Comparison of ENCODE assay signal across 15 mouse cellular contexts in the genomic region with DNA sequence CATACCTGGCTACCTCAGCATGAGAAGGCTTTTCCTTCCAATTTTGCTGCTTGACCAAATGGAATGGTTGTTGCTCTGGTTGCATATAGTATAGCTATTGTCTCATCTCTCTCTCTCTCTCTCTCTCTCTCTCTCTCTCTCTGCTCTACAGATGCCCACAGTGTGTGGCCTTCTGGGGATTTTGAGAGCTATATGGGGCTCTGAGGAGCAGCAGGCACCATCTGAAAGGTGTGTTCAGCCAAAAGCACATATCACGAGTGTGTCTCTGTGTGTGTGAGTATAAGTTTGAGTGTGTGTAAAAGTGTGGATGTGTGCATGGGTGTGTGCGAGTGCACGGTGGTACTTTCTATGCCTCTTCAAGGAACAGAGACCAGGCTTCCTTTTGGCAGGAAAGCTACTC. TPM values are rescaled to one million over a fixed set of nuclear protein-coding genes. Genes with fewer than 3 reads are reported as not detected.
"Had no signal": no experiment of that assay in that cellular context is flagged by ENCODE, and none has a peak within 500 bp of the region (broad histone marks: within the 10 kb centered on the region; RNA-seq: fewer than 3 reads in every experiment).

No protein-coding gene starts in this region.

- DNase-seq: kidney, adult 18-20 months; kidney, postnatal 10 days; kidney, postnatal 4 days; left cerebral cortex, postnatal 4 days; lung, adult 18-20 months; right cerebral cortex, postnatal 14 days; thymus, postnatal 36 days had no signal

- H3K4me2 ChIP-seq: intestine, embryonic 15.5 days; limb, embryonic 13.5 days; stomach, embryonic 15.5 days had no signal

- H3K36me3 ChIP-seq: intestine, embryonic 15.5 days; limb, embryonic 13.5 days; stomach, embryonic 15.5 days had no signal

- H3K4me3 ChIP-seq: intestine, embryonic 15.5 days; limb, embryonic 13.5 days; stomach, embryonic 15.5 days had no signal

- H3K27ac ChIP-seq: intestine, embryonic 15.5 days; limb, embryonic 13.5 days; liver, embryonic 14.5 days; stomach, embryonic 15.5 days had no signal

- ATAC-seq: intestine, embryonic 15.5 days had no signal

- H3K9ac ChIP-seq: intestine, embryonic 15.5 days; limb, embryonic 13.5 days; liver, embryonic 14.5 days; stomach, embryonic 15.5 days had no signal

- H3K9me3 ChIP-seq: intestine, embryonic 15.5 days; limb, embryonic 13.5 days; stomach, embryonic 15.5 days had no signal

- H3K4me1 ChIP-seq: stomach, embryonic 15.5 days had no signal

RNA-seq across cellular contexts. Expression of gene En2, which starts 45.9 kb away (rescaled TPM):
- polyA plus RNA-seq: intestine, embryonic 15.5 days; limb, embryonic 13.5 days; liver, embryonic 14.5 days; lung, embryonic 16.5 days; neural tube, embryonic 14.5 days; spleen, adult 2 months; stomach, embryonic 15.5 days; thymus, postnatal 0 days had no signal
